Mouse (Mus musculus): ENCODE results near the gene Mpz.

Mpz gene

DNA sequence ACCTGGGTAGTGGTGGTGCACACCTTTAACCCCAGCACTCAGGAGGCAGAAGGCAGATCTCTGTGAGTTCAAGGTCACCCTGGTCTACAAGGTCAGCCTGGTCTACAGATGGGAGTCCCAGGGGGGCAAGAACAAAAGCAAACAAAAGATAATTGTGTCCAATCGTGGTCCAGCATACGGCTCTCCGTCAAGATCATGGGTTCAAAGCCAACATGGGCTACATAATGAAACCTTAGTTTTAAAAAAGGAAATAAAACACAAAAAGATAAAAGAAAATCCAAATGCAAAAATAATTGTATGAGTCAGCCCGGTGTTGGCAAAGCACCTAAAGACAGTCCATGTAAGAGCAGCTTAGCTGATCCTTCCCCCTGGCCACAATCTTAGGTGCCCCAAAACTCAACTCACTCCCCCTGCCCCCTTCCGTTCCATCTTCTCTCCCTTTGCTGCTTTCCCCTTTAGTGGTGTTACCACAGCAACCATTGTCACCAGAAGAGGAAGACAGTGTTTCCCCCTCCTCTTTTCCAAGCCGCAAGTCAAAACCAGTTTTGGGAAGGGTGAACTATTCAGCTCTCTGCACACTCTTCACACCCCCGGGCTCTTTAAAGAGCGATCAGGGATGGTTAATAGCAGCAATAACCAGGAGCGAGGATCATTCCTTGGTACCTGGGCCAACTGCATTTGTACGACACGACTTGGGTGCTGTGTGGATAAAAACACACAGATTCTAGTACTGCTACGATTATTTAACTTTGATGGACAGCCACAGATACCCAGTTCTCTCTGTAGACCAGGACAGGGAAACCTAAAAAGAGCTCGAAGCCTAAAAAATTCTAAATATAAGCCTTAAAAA is 37.6 kb downstream of the Mpz start:
- peak; percentile 50 for DNase-seq (ENCODE audit: low read depth)

- no peak for DNase-seq (ENCODE audit: low read depth)
Measured at GRCm38 (mm10) chr1:171189046-171189445, 38.5 kb downstream of the Mpz start.

DNA sequence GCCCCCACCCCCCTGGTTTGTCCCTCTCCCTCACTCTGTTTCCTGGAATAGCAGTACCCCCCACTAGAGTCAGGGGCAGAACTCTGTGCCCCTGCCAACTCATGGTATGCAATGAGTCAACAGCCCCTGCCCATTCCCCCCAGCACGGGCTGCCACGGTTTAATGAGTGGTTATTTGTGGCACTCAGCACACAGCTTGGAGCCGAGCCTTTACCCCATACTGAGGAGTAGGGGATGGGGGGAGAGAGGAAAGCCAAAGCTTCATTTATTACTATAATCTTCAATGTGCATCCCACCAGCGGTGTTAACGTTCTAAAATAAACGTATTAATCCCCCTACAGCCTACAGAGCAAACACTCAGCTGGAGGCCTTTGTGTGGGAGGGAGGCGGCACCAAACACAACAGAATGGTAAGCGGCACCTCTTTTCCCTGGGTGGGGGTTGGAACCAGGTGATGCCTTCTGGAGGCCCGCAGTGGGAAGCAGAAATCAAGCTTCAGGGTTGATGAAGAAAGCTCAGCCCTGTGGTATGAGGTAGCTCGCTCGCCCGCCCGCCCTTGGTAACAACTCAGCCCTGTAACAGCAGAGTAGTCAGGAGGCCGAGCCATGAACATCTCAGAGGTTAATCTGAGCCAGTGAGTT is 39.1 kb downstream of the Mpz start:
- DNase-seq (ENCODE audit: low read depth), result no peak

DNA sequence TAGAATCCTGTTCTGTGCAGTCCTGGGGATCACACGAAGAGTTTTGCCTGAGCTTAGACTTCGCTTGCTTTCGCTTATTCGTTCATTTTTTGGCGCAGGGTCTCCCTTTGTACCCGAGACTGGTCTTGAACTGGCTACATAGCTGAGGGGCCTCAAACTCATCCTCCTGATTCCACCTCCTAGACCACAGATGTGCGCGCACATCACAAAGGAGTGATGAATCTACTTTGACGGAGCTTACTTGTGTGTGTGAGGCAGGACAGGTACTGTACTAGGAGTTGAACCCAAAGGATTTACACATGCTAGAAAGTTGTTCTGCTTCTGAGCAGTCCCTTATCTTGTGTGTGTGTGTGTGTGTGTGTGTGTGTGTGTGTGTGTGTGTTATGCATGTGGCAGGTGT is 40.3 kb downstream of the Mpz start:
- no peak for DNase-seq (ENCODE audit: low read depth)

DNA sequence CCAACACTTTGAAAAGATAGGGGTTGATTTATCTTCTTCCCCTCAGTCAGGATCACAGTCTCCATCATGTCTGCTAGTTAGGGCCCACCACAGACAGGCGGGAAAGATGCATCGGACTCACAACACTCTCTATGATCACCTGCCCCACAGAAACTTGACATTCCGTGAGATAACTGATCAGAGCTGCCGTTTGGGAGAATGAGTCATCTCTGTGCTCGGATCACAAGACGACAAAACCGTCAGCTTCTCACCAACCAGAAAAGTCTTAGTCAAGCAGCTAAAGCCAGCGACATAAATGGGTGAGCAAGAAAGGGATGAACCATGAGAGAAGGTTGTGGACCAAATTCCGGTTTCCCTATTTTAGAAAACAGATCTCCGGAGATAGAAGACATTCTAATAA is 41.8 kb downstream of the Mpz start:
- DNase-seq (ENCODE audit: low read depth), result peak; percentile 58

DNA sequence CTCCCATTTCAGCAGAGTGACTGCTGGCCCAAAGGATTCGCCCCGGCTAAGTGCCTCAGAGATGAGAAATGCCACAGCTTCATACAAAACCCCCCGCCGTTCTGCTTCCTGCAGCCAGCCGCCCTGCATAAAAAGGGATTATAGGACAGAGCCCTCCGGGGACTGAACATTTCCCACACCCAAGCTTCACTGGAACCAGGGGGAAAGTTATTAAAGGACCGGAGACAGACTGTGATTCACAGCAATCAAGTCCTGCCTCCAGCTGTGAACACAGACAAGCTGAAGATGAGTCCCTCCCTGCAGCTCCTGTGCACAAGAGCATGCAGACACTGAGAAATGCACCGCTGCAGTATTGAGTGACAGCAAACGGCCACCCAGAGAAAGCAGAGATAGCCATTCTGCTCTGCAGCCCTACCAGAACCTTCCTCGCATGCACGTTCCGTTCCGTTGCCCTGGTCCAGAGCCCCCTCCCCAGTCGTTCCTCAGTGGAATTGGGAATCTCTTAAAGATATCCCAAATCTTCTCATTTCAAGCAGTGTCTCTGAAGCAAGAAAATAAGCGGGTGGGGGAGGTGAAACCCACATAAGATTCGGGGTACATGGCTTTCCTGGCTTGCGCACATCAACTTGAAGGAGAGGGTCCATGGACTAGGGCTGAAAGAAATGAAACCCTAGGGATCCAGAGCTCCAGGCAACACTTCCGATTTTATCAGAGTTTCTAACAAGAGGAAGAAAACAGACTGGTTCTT is 42.8 kb downstream of the Mpz start:
- no peak for DNase-seq (ENCODE audit: low read depth)

- DNase-seq (ENCODE audit: low read depth), result no peak
Measured at GRCm38 (mm10) chr1:171193911-171194830, 43.7 kb downstream of the Mpz start.

DNA sequence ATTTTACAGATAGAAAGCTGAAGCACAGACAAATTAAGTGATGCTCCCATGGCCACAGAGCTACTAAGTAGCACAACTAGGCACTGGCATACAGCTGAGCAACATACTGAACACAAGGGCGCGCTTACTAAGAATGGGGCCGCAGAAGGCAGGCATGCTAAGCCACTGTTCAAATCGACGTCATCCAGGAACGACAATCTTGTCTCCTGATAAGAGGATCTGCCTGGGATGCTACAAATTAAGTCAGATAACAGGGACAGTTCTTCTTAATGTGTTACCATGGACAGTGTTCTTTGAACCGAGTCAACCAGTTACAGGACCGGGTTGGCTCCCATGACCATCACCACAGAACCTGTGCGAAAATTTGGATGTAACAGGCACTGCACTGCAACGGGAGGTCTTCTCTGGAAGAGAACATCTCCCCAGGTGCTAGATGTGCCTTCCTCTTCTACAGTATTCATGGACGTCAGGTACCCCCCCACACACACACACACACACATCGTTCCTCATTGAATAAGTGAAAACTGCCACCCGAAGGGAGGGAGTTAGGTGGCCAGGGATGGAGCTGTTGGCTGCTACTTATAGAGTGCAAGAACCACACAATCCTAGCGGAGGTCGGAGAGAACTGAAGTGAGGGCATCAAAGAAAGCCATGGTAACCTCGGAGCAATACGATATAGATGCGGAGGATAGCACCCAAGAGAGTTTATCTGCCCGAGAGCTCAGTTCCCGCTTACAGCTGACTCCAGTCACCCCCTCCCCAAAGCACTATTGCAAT is 44.7 kb downstream of the Mpz start:
- DNase-seq (ENCODE audit: low read depth), result no peak

- DNase-seq (ENCODE audit: low read depth), result no peak
Measured at GRCm38 (mm10) chr1:171195887-171196397, 45.4 kb downstream of the Mpz start, which contains the start of gene Pcp4l1. Pcp4l1 (minus strand) TSS chr1:171196268.

GRCm38 (mm10) chr1:171199532-171199931 is 49.0 kb downstream of the Mpz start:
- no peak for DNase-seq (ENCODE audit: low read depth)

- no peak for DNase-seq (ENCODE audit: low read depth)
Measured at GRCm38 (mm10) chr1:171200769-171201168, 50.3 kb downstream of the Mpz start.

GRCm38 (mm10) chr1:171203471-171204248 is 53.1 kb downstream of the Mpz start:
- DNase-seq (ENCODE audit: low read depth), result no peak

GRCm38 (mm10) chr1:171204249-171204644 is 53.7 kb downstream of the Mpz start:
- DNase-seq (ENCODE audit: low read depth), result no peak

DNA sequence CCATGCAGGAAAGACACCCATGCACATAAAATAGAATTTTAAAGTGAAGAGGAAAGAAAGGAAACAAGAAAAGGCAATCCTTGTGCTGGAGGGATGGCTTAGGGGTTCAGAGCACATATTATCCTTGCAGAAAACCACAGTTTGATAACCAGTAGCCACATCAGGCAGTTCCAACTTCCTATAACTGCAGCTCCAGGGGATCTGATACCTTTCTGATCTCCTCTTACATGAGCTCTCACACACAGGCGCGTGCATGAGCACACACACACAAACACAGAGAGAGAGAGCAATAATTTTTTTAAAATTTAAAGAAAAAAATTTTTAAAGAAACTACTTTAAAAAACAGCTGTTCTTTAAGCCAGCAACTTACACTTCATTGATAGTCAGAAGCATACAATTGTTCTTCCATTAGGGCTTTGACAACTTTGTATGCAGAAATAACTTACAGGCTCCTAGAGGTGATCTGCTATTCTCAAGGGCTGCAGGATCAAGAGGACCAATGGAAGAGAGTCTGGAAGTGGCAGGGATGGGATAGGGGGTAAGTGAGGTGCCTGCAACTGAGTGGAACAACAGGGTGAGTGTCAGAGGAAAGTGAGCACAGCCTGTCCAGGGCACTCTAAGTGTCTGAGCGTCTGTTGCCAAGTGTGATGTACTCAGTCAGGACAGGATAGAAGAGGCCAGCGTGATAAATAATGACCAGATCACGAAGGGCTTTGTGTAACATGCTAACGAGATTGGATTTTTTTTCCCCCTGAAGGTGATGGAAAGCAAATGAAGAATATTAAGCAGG is 55.4 kb downstream of the Mpz start:
- peak; percentile 74 for DNase-seq (ENCODE audit: low read depth)

GRCm38 (mm10) chr1:171209409-171209808 is 58.9 kb downstream of the Mpz start:
- DNase-seq (ENCODE audit: low read depth), result no peak

Data from 416B (cell line).